Mouse (Mus musculus) bone marrow macrophage, adult 2 months (primary cell): Measurements from ENCODE around the gene Srgap3. TPM values are rescaled to one million over a fixed set of nuclear protein-coding genes. Genes with fewer than 3 reads are reported as not detected.

Source experiments
- H3K27ac ChIP-seq: 2 replicates; pipeline ENCODE4 v1.5.1; 2012; ENCODE audit warnings: low read depth, low read length; ENCODE audit not compliant: insufficient read depth
- H3K4me1 ChIP-seq: 2 replicates; pipeline ENCODE4 v1.6.1; 2012; ENCODE audit warnings: low read length; ENCODE audit not compliant: control insufficient read depth, insufficient read depth
- H3K4me3 ChIP-seq: 2 replicates; pipeline ENCODE4 v1.5.1; 2012; ENCODE audit warnings: mild to moderate bottlenecking, low read length, moderate library complexity; ENCODE audit not compliant: insufficient read depth
- CTCF ChIP-seq: IDR thresholded peaks from 2 replicates; pipeline ENCODE4 v1.5.1; 2012; ENCODE audit warnings: low read depth, mild to moderate bottlenecking, low read length, moderate library complexity
- POLR2A ChIP-seq: IDR thresholded peaks from 2 replicates; pipeline ENCODE4 v1.6.1; 2012; ENCODE audit warnings: mild to moderate bottlenecking, low read depth, low read length, borderline replicate concordance
- polyA plus RNA-seq: library from polyadenylated mRNA; stranded (reverse); fragments of >200 nt; gene quantifications from 2 replicates; pipeline ENCODE4 v1.2.4, GENCODE M21; 2012; ENCODE audit not compliant: missing spikeins, insufficient read depth, insufficient read length

Gene Srgap3
- polyA plus RNA-seq, 1 experiment = 2.9 TPM

DNA sequence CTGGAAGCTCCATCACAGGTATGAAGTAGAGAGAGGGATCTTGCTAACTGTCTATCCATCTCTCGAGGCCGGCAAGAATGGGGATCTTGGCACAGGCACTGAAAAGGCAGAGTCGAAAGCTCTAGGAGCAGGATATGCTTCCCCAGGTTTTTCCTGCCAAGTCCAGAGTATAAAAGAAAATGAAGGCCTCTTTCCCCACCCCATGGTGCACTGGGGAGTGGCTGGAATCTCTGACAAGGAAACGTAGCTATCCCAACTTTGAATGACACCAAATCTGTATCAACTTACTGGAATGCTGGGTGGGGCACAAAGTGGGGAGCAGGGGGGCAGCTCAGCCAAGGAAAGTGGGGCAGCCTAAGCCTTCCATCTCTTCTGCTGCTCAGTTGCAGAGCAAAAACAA is 190.2 kb downstream of the Srgap3 start:
- Histone ChIP-seq H3K4me3 (no peak overlapping the region), H3K27ac (no peak overlapping the region), H3K4me1 (peaks cover 21% of the 10 kb centered on the region)
- TF ChIP-seq CTCF (no peak), POLR2A (no peak)

DNA sequence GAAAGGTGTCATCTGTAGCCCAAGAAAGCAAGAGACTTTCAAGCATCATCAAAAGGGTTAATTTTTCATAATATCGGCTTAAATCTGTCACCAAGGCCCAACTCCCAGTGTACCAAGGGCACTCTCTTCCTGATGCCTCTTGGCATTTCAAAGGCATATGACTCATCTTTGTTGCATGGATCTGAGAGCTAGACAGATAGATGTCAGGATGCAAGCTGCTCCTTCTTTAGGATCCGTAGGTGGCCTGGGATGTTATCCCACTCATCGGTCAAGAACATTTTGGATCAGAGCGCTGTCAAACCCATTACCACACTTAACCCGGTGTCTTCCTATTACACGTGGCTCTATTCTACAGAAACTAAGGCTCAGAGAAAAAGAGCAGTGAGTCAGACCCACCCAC is 192.1 kb downstream of the Srgap3 start:
- TF ChIP-seq POLR2A (no peak), CTCF (no peak)
- Histone ChIP-seq H3K4me1 (peaks cover 22% of the 10 kb centered on the region), H3K27ac (no peak overlapping the region), H3K4me3 (no peak overlapping the region)

DNA sequence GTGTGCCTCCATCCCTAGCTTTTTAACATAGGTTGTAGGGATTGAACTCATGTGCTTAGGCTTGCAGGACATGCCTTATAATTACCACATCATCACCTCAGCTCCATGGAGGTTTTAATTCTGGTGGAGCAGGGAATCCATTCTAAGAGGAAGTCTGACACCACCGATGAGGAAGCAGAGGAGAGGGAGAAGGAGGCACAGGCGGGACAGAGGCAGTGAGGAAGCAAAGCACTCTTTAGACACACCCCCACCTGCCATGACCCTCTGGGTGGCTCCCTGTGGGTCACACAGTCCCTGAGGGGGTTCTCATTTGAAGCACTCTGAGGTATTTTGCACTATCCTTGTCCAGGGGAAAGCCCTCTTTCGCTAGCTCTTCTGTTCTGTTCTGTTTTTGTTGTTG is 194.5 kb downstream of the Srgap3 start:
- peak overlapping the region; percentile 43 for H3K27ac ChIP-seq
- no peak for TF ChIP-seq POLR2A
- TF ChIP-seq CTCF = no peak
- H3K4me3 ChIP-seq = no peak overlapping the region
- peaks cover 18% of the 10 kb centered on the region for H3K4me1 ChIP-seq

DNA sequence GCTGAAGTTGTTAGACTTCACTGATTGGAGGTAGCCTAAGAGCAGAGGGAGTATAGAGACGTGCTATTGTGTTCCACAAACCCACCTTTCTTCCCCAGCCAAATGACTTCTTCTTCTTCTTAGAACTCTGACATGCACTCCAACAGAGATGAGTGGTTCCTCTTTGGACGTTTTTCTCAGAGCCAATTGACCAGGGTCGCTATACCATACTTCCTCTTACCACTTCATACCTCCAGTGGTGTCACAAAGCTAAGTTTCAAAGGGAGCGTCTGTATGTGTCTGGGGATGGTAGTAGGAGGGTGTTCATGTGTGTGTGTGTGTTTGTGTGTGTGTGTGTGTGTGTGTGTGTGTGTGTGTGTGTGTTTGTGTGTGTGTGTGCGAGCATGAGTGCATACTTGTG is 195.1 kb downstream of the Srgap3 start:
- H3K27ac ChIP-seq = peak overlapping the region; percentile 43
- no peak overlapping the region for H3K4me3 ChIP-seq
- TF ChIP-seq POLR2A (no peak), CTCF (no peak)
- peaks cover 18% of the 10 kb centered on the region for H3K4me1 ChIP-seq

DNA sequence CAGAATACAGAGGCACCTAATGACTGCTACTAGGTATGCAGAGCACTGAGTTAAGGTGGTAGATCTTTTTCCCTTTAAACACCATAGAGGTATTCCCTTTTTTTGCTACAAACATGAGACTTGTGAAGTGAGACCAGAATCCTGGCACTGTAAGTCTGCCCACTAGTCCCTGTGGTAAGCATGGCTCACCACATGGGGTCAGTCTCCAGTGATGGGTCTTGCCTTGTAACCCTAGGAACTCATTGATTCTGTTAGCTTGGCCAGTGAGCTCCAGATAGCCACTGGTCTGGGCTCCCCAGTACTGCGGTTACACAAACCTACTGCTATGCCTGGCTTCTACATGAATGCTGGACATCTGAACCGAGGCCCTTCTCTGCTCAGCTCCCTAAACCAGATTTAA is 204.8 kb downstream of the Srgap3 start:
- no peak overlapping the region for H3K27ac ChIP-seq
- TF ChIP-seq CTCF (no peak), POLR2A (no peak)
- peaks cover 35% of the 10 kb centered on the region for H3K4me1 ChIP-seq
- H3K4me3 ChIP-seq = no peak overlapping the region

DNA sequence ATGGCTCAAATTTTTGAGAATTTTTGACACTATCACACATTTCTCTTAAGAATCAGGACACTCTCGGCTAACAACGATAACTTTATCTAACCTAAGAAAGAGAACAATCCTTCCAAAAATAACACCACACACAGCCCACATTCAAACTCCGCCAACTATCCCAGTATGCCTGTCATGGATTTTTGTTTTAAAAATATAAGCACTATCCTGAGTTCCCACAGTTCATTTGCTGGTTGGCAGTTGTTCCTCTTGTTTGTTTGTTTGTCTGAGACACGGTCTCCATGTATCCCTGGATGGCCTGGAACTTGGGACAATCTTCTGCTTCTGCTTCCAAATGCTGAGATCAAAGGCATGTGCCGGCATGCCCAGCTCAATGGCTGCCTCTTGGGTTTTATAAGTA is 205.3 kb downstream of the Srgap3 start:
- Histone ChIP-seq H3K4me1 (peaks cover 35% of the 10 kb centered on the region), H3K27ac (no peak overlapping the region), H3K4me3 (no peak overlapping the region)
- no peak for TF ChIP-seq CTCF
- TF ChIP-seq POLR2A = no peak

DNA sequence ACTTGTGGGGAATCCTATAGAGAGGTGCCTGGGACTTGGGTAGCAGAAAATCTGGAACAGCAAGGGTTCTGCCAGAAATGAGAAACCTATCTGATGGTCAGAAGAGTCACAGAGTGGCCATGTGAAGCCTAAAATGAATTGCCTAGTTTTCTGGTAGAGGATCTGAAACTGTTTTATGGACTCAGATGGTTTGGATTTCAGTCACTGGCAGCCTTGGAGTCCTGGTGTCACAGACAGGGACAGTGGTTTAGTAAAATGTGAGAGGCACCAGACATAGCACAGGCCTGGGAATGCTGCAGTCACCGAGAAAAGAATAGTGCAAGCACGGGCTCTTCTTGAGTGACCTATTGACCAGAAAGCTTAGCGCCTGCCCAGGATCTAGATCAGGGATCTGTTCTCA is 207.4 kb downstream of the Srgap3 start:
- Histone ChIP-seq H3K4me1 (peaks cover 35% of the 10 kb centered on the region), H3K27ac (peak overlapping the region; percentile 83; the same call in 1 of the 2 replicates), H3K4me3 (no peak overlapping the region)
- TF ChIP-seq POLR2A = no peak
- TF ChIP-seq CTCF = no peak

DNA sequence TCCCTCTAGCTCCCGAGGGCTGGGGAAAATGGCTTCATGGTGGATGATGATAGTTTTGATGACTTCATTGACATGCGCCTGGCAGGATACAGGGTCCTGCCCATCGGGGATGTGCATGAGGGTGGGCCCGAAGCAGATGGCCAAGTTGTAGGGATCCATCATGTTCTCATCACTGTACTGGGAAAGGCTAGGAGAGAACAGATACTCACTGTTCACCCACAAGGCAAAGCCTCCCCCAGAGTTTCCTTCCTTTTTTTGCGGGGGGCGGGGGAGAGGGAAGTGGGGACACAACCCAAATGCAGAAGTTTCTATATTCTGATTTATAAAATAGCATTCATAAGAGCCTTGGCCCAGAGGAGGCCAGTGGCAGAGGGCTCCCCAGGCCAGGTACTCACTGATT is 208.1 kb downstream of the Srgap3 start:
- Histone ChIP-seq H3K4me3 (0 out of 2 replicates have a peak overlapping the region, but pooled peaks have one; percentile 11), H3K27ac (peak overlapping the region; percentile 83), H3K4me1 (peaks cover 35% of the 10 kb centered on the region)
- TF ChIP-seq POLR2A (no peak), CTCF (no peak)

DNA sequence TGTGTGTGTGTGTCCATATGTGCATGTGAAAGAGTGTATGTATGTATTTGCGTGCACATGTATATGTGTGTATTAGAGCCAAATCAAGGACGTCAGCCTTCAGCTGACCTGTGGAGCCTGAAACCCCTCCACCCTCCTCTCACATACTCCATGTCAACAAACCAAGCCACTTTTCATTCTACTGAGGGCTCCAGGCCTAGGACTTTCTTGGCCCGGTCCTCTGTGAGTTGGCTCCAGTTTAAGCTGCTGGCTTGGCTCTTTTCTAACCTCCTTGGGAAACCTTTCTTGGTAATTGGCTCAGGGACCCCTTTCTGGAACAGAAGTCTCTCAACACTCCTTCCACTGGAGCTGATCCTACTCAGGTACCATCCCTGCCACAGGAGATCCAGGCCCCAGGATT is 210.6 kb downstream of the Srgap3 start:
- Histone ChIP-seq H3K27ac (no peak overlapping the region), H3K4me3 (no peak overlapping the region), H3K4me1 (peaks cover 28% of the 10 kb centered on the region)
- TF ChIP-seq POLR2A (no peak), CTCF (no peak)

DNA sequence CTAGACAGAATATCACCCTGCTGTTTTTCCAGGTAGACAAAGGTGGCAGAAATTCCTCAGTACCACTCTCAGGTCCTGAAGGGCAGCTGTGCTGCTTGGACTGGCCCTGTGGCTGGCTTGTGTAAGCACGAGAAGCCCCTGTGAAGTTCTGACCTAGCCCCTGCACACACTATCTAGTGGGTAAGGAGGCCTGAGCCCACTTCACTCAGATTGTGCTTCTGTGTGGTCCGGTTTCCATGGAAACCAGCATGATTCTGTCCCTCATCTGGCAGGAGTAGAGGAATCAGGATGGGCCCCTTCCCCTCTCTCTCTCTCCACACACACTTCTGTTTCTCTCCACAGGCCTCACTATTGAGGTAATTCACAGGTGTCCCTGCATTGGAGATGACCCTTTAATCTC is 212.0 kb downstream of the Srgap3 start:
- TF ChIP-seq POLR2A (no peak), CTCF (no peak)
- Histone ChIP-seq H3K4me3 (no peak overlapping the region), H3K27ac (no peak overlapping the region), H3K4me1 (peaks cover 20% of the 10 kb centered on the region)

DNA sequence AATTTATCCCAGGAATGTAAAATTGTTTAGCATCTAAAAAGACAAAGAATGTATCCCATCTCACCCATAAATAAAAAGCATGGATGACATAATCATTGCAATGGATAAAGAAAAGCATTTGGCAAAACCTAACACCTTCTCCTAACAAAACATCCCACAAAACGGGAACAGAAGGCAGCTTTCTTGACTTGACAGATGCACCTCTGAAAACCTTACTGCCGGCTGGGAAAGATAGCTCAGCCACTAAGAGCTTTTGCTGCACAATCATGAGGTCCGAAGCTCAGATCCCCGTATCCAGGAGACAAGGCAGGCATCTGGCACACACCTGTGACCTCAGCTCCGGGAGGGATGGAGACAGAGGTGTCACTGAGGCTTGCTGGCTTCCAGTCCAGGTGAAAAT is 213.1 kb downstream of the Srgap3 start:
- no peak overlapping the region for H3K4me3 ChIP-seq
- no peak overlapping the region for H3K27ac ChIP-seq
- TF ChIP-seq CTCF (no peak), POLR2A (no peak)
- H3K4me1 ChIP-seq = peaks cover 12% of the 10 kb centered on the region
